Mouse (Mus musculus): ENCODE data around the gene H2-Ke6.
"Not testable (repeated sequence)": the region's sequence is repeated elsewhere in the genome, so short reads cannot be mapped to it uniquely, and the experiment has no call there.

Gene H2-Ke6

GRCm38 (mm10) chr17:34029150-34029889 is 1.5 kb upstream of the H2-Ke6 start:
- no peak for DNase-seq

GRCm38 (mm10) chr17:34028501-34029149 is 765 bp upstream of the H2-Ke6 start:
- no peak for DNase-seq

DNA sequence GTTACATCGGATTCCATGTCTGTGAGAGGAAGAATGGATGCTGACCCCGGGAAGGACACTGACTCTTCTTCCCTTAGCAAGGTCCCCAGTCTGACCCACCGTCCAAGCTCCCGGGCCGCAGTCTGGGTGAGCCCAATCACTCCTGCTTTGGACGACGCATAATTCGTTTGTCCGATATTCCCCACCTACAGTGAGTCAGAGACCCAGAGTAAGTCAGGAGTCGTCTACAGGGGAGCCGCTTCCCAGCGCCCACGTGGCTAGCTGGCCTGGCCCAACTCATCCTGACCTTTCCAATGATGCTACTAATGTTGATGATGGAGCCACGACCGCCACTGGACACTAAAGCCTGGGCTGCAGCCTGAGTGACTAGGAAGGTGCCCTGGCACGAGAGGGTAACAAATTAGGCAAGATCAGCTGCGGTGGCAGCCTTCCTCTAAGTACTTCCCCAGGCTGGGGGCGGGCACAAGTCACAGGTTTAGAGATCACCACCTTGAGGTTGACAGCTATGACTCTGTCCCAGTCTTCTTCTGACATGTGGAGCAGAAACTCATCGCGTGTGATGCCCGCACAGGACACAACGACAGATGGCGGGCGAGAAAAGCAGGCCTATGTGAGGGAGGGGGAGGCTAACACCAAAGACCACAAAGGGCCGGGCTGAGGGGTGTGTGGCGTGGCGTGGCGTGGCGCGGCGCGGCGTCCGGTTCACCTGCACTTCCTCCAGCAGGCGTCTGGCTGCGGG is 774 bp downstream of the H2-Ke6 start:
- peak; percentile 72 for DNase-seq

DNA sequence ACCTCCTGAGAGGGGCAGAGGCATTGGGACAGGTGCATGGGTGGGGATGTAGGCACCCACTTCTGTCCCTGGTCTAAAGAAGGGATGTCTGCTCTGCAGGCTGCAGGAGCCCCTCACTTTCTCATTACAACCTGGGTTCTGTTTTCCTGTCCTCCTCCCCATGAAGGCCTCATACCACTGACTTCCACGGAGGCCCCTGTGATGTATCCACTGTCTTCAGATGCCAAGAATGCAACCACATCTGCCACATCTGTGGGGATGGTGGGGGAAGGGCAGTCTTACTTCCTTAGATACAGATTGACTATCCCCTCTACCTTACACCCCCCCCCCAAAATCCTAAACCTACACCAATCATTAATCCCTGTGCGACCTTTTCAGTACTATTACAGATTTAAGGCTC is 1.6 kb downstream of the H2-Ke6 start:
- DNase-seq: no peak

GRCm38 (mm10) chr17:34025756-34026151 is 2.1 kb downstream of the H2-Ke6 start:
- DNase-seq: no peak

DNA sequence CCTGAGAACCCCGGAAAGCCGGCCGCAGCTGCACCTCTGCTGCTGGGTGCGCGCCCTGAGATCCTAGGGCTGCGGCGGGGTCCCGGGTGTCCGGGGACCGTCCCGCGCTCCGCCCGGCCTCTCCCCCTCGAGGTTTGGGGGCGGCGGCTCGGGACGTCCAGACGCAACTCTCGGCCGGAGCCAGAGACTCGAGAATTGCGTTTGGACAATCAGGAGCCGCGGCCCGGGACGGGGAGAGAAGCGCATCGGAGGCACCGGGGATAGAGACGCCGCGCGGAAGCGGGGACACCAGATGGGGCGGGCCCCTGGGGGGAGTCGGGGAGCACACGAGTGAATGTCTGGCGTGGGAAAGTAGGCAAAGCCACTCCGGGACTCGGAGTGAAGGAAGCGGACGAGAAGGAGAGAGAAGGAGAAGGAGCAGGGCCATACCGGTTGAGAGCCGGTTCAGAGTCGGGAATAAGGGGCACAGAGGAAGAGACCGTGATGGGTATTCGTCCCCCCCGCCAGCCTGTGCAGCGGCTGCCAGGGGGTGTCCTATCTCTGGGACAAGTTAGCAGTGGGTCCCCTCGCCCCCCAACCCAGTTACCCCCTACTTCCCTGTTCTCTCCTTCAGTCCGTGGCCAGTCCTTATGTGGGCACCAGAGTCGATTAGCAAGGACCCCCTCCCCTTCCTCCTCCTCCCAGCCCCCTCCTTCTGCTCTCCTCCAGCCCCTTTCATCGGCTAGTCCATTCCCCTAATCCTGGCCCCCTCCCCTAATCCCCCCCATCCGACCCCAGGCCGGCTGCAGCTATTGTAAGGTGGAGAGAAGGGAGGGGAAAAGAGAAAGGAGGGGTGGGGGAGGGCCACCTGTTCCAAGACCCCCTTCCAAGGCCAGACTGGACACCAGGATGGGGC is 2.8 kb downstream of the H2-Ke6 start:
- DNase-seq: no peak

DNA sequence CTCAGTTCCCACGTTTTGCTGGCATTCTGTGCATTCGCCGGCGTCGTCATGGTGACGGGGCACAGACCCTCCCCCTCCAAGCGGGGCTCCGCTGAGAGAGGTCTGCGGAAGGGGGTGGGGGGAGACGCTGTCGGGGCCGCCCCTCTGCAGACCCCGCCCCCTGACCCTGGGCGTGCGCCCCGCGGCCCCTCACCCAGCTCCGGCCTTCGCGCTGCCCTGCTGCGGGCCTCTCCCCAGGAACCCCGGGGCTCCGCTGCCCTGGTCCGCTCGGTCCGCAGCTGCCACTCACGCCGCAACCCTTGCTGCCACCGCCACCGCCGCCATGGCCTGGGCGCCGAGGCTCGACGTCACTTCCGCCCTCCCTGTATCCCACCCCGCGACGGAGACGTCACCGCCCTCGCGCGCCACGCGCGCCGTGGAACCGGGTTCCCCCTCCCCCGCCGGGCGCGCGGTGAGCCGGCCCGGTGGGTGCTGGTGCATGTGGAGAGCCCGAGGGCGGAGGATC is 3.5 kb downstream of the H2-Ke6 start, which contains the start of gene Ring1:
Ring1 (minus strand) TSS at position 364 of the 505 bp plus-strand sequence.
- peak; percentile 86 for DNase-seq

DNA sequence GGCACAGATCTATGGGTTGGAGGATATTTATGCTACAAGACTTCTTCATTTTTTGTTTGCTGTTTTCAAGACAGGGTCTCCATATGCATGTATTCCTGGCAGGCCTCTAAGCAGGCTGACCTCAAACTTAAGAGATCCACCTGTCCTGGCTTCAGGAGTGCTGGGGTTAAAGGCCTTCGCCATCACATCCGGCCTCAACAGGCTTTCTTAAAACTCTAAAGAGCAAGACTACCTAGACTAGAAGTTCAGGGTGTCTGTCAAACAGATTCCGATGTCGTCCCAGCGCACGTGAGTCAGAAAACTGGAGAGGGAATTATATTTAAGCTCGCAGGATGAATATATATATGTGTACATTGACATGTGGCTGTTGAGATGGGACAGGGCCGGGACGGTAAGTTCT is 4.2 kb downstream of the H2-Ke6 start:
- DNase-seq: no peak

DNA sequence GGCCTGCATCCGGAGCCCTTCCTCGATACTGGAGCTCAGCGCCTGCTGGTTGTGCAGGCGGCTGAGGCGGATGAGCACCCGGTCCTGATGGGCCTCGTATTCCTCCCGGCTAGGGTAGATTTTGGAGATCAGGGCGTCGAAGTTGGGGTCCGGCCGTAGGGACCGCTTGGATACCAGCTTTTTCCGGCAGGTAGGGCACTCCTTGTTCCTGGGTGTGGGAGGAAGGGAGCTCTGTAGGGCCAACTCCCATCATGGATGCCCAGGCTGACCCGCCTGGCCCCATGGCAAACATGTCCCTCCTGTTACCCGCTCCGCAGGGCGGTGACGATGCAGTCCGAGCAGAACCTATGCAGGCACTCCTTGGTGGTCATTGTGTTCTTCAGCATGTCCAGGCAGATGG is 4.9 kb downstream of the H2-Ke6 start:
- no peak for DNase-seq

- DNase-seq: no peak
Observed at GRCm38 (mm10) chr17:34022414-34022783, 5.5 kb downstream of the H2-Ke6 start.

DNA sequence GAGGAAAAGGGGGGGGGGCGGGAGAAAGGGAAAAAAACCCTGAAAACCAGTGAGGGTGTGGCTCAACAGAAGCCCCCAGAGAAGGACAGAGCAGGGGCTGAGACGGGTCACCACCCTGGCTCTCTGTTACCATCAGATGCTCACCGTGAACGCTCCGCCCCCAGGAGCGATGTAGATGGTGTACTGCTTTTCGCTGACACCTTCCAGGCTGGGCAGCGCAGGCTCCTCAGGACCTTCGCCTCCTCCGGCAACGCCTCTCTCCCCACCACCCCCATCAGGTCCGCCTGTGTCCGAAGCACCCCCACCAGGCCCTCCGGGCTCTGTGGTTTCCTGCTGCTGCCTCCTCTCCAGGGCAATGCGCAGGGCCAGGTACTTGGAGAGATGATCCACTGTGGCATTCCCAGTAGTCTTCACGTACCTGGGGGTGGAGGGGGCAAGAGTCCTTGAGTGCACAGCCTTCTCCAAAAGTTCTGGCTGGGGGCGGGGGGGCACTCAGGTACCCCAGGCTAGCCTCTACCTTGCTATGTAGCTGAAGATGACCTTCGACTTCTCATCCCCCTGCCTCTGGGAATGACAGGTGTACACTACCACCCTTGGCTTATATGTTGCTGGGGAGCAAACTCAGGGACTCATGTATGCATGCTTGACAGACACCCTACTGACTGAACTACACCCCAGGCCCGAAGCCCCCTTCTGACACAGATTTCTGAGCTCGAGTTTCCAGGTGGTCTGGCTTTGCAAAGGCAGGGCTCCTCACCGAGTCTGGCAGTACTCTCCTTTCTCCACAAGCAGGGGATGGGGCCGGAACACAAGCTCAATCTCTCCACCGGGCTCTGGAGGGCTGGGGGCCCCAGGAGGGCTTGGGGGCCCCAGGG is 6.1 kb downstream of the H2-Ke6 start:
- no peak for DNase-seq

DNA sequence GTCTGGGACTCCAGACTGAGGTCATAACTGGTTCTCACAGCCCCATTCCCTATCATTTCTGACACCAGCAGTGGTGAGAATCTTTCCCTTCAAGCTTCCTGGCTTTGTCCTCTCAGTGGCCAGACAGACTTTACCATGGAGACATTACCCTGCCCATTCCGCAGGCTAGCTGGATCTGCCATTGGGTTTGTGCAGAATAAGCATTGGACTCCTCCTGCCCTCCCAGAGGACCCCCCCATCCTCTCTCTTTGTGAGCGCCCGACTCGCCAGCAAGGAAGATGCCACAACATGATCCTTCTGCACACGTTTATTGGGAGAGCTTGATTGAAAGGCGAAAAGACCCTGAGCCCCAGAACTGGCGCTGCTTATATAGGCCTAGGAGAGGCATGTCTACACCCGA is 14.4 kb downstream of the H2-Ke6 start:
- DNase-seq: no peak

GRCm38 (mm10) chr17:34010156-34010555 is 17.7 kb downstream of the H2-Ke6 start:
- DNase-seq: no peak

DNA sequence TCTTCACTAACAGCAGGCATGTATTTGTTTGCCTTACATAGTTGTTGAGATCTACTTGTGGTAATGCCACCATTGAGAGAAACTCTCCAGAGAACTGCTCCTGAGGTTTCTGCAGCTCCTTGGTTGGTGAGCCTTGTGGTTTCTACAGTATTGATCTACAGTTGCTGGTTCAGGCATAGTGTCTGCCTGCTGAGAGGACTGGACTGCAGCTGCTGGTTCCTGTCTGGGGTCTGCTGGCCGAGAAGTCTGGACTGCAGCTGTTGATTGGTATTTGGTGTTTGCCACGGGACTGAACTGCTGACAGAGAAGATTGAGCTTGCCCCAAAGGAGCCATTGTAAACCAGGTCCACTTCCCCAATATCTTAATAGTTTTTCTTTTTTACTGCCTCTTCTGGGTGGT is 21.3 kb downstream of the H2-Ke6 start:
- DNase-seq: no peak

GRCm38 (mm10) chr17:34003426-34003825 is 24.4 kb downstream of the H2-Ke6 start:
- DNase-seq: peak; percentile 57

- DNase-seq: not testable (repeated sequence)
Observed at GRCm38 (mm10) chr17:34000796-34001195, 27.1 kb downstream of the H2-Ke6 start.

- peak; percentile 98 for DNase-seq
Observed at GRCm38 (mm10) chr17:34000150-34000537, 27.7 kb downstream of the H2-Ke6 start, which contains the start of gene H2-K1. Gene H2-K1 (minus strand): TSS chr17:34000347.

GRCm38 (mm10) chr17:33999341-34000149 is 28.3 kb downstream of the H2-Ke6 start:
- peak; percentile 53 for DNase-seq

DNA sequence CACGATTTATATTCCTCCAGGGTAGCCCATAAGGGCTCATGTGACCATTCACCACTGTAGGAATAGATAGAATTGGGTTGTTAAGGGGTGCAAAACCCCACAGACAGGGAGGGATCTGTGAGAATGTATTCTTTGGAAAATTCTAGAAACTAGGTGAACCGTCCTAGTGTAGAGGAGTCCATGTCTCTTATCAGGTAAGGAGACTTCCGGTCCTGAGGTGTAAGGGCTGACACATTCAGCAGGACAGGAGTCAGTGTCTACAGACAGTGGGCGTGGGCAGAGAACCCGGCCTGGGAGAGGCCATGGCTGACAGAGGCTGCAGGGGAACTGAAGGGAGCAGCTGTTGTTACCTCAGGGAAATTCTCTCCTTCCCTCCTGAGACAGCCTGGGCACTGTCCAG is 29.2 kb downstream of the H2-Ke6 start:
- DNase-seq: not testable (repeated sequence)

GRCm38 (mm10) chr17:33997025-33997424 is 30.8 kb downstream of the H2-Ke6 start:
- not testable (repeated sequence) for DNase-seq

GRCm38 (mm10) chr17:33995651-33996050 is 32.2 kb downstream of the H2-Ke6 start:
- no peak for DNase-seq
